Mouse (Mus musculus): ENCODE results near the gene Fam133b. TPM values are rescaled to one million over a fixed set of nuclear protein-coding genes. Genes with fewer than 3 reads are reported as not detected.
"Not testable (repeated sequence)": the region's sequence is repeated elsewhere in the genome, so short reads cannot be mapped to it uniquely, and the experiment has no call there.

The Fam133b gene
- polyA plus RNA-seq, 1 experiment, result 28.5 TPM

DNA sequence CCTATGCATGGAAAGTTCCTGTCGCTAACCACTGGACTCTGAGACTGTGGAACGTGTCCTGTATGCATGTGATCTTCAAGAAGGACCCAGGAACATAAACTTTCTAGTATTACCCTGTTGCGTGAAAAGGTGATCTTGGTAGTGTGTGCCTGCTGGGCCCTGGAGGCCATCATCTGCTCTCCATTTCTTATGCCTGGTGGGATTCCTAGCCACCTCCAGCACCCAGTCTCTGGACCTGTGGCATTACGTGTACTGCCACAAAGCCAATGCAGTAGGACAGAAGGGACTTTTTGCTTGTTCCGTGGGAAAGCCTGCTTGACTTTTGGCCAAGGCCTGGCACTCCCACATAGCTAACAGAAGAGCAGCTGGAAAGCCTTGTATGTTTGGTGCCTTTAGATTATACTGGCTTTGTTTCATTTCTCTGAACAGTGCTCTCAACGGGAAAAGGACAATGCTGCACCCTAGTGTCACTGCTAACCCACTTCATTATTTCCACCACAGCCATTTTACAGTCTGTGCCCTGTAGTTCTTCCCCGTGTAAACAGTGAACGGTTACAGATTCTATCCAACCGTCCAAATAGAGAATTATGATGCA, 27.1 kb upstream of the Fam133b start:
- peak; percentile 10 to 76 for DNase-seq (ENCODE audit: extremely low spot score in 1 of 2, low spot score in 1 of 2)

DNA sequence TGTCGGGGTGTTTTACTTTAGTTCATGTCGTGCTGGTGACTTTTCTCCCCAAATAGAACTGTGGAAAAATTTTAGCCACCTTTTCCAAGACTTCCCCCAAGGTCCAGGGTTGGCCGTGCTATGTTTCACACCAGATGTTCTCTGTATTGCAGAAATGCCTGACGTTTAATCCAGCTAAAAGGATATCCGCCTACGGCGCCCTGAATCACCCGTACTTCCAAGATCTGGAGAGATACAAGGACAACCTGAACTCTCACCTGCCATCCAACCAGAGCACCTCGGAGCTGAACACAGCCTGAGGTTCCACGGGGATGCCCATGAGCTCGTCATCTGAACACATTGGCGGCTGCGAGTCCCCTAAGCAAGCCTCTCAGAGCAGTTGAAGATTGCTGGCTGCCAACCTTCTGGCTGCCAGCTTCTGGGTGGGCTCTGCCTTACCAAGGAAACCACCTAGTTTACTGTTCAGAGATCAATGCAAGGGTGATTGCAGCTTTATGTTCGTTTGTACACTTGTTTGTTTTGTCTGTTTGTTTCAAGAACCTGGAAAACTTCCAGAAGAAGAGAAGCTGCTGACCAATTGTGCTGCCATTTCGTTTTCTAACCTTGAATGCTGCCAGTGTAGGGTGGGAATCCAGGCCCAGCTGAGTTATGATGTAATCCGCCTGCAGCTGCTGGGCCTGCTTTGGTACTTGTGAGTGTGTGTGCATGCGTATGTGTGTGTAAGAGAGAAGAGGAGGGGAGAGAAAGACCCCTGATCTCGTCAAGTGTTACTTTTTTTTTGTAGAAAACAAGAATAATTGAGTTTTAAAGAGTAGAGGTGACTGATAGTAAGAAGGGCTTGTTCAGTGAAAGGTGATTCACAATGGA, 22.9 kb upstream of the Fam133b start:
- DNase-seq (ENCODE audit: extremely low spot score in 1 of 2, low spot score in 1 of 2), result no peak

DNA sequence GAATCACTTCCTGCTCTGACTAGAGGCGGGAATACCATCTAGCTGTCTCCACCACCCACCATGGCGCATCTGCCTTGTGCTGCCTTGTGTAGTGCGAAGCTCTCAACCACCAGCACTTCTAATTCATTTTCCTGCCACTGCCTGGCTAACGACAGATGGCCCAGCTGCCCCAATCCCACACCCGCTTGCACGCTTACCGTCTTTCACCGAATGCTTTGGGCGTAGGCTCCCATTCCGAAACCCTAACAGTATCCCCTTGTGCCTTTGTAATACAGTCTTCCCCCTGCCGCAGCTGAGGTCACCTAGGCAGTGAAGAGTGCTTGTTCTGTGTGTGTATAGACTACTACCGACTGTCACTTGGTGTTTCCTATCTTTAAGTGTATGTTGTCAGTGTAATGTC, 21.9 kb upstream of the Fam133b start:
- DNase-seq (ENCODE audit: extremely low spot score in 1 of 2, low spot score in 1 of 2), result no peak

DNA sequence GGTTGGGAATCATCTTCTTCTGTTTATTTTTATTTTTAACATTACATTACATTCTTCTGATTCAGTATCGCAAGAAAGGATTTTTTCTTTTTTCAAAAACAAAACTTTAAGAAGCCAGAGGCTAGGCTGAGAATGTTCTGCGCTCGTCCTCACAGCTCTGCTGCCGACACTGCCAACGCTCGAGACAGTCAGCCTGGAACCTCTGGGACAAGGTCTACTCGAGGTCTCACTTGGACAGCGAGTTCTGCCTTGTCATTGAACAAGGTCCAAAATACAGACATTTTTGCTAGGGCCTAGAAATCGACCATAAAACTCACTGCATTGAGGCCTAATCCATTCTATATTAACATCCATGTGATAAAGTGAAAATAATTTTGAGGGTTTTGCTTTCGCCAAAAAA, 20.8 kb upstream of the Fam133b start:
- DNase-seq (ENCODE audit: extremely low spot score in 1 of 2, low spot score in 1 of 2), result no peak

- DNase-seq (ENCODE audit: extremely low spot score in 1 of 2, low spot score in 1 of 2), result no peak
These were observed 16.5 kb upstream of the Fam133b start for GRCm38 (mm10) chr5:3527041-3527691.

DNA sequence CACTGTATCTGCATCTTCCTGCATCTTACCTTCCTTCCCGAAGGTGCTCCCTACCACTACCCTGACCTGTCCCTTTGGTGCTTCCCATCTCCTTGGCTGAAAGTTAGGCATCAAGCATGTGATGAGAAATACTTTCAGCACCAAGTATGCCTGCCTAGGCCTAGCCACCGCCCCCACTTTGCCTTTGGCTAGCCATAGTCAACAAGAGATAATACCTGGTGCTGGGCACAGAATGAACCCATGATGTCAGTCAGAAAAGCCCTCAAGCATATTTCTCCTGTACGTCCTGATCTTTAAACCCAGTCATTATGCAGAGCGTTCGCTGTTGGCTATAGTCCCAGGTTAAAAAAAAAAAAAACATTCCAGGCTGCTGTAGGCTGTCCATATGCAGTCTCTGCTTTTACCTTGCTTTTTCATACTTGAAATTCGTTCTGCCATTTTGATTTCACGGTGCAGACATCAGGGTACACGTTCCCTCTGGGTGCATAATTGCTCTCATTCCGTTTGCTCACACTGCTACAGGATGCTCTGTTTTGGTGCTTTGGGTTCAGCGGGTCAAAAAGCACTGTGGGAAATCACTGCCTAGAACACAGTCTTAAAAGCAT, 13.9 kb upstream of the Fam133b start:
- no peak for DNase-seq (ENCODE audit: extremely low spot score in 1 of 2, low spot score in 1 of 2)

DNA sequence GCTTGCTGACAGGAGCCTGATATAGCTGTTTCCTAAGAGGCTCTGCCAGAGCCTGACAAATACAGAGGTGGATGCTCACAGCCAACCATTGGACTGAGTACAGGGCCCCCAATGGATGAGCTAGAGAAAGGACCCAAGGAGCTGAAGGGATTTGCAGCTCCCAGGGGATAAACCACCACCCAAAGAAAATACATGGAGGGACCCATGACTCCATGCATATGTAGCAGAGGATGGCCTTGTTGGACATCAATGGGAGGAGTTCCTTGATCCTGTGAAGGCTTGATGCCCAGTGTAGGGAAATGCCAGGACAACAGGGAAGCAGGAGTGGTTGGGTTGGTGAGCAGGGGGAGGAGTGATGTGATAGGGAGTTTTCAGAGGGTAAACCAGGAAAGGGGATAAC, 11.6 kb upstream of the Fam133b start:
- not testable (repeated sequence) for DNase-seq (ENCODE audit: extremely low spot score in 1 of 2, low spot score in 1 of 2)

- no peak for DNase-seq (ENCODE audit: extremely low spot score in 1 of 2, low spot score in 1 of 2)
These were observed 6.9 kb upstream of the Fam133b start for GRCm38 (mm10) chr5:3536592-3537212.

- DNase-seq (ENCODE audit: extremely low spot score in 1 of 2, low spot score in 1 of 2), result no peak
These were observed 4.8 kb upstream of the Fam133b start for GRCm38 (mm10) chr5:3538505-3539472.

DNA sequence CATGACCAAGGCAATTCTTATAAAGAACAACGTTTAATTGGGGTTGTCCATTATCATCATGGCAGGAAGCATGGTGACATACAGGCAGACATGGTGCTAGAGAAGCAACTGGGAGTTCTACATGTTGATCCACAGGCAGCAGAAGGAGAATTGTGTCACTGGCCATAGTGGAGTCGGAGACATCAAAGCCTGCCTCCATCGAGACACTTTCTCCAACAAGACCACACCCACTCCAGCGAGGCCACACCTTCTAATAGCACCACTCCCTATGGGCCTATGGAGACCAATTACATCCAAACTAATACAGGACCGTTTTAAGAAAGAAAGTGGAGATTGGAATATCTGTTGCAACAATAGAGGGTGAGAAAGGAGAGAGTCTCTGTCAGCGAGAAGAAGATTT, 1.8 kb upstream of the Fam133b start:
- no peak for DNase-seq (ENCODE audit: extremely low spot score in 1 of 2, low spot score in 1 of 2)

GRCm38 (mm10) chr5:3544480-3544769, 792 bp downstream of the Fam133b start:
- no peak for DNase-seq (ENCODE audit: extremely low spot score in 1 of 2, low spot score in 1 of 2)

DNA sequence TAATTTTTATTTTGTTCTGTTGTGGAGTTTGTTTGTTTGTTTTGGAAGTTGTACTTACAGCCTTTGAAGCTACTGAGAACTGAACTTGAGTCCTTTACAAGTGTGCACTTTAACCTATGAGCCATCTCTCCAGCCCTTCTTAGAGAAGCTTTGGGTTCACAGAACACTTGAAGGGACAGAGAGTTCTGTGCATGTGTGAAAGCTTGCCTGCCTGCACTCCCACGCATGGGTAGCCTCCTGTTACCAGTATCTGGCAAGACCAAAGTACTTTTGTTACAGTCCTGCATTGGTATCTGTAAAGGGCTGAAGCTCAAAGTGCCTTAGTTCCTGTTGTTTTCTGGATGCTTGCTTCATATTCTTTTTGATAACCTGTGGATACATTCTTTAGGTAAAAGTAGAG, 2.6 kb downstream of the Fam133b start:
- no peak for DNase-seq (ENCODE audit: extremely low spot score in 1 of 2, low spot score in 1 of 2)

GRCm38 (mm10) chr5:3551481-3551880, 7.8 kb downstream of the Fam133b start:
- DNase-seq (ENCODE audit: extremely low spot score in 1 of 2, low spot score in 1 of 2), result no peak

DNA sequence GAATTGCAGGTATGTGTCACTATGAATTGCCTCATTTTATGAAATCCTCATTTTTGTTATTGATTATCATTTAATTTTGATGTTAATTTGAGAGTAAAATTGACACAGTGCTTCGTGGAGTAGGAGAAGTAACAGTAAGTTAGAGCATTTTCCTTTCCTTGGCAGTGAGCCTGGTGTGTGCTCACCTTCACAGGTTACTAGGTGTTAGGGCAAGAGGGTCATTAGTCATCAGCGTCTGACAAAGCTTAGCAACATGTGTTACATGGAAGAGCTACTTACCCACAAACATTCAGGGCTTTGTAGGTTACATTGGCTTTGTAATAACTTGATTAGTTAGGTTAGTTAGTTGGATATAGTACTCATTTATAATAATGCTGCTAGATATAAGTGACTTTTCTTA, 10.6 kb downstream of the Fam133b start:
- DNase-seq (ENCODE audit: extremely low spot score in 1 of 2, low spot score in 1 of 2), result no peak

DNA sequence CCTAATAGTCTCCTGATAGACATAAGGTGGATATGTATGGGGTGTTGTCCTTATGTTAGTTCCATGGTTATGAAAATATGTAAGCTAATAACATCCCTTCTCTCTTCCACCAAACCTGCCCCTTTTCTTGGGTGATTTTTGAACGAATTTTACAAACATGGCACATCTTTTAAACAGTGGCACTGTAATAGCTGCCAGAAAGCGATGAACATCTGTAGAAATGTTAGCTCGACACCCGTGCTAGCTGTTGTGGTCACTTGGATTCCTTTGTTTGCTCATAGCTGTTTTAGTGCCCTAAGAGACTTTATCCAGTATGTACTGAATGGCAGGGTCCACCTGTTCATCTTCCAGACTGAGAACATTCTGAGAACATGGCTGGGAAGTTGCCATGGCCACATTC, 27.6 kb downstream of the Fam133b start, which contains the start of gene 1700109H08Rik:
Gene 1700109H08Rik (plus strand): TSS at position 301 of the 400 bp plus-strand sequence.
- no peak for DNase-seq (ENCODE audit: extremely low spot score in 1 of 2, low spot score in 1 of 2)

DNA sequence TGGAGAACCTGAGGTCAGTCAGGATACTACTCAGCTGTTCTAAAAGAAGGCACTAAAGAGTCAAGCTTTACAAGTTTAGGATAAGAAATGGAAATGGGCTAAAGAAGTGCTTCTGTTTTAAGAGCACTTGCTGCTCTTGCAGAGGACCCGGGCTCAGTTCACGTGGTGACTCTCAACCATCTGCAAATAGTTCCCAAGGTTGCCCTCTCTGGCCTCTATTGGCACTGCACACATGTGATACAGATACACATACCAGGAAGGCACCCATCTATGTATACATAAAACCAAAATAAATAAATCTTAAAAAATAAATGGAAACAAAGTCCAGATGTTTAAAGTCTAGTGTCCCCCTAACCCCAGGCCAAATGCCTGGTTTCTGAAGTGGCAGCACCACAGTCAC, 31.2 kb downstream of the Fam133b start:
- DNase-seq (ENCODE audit: extremely low spot score in 1 of 2, low spot score in 1 of 2), result no peak

DNA sequence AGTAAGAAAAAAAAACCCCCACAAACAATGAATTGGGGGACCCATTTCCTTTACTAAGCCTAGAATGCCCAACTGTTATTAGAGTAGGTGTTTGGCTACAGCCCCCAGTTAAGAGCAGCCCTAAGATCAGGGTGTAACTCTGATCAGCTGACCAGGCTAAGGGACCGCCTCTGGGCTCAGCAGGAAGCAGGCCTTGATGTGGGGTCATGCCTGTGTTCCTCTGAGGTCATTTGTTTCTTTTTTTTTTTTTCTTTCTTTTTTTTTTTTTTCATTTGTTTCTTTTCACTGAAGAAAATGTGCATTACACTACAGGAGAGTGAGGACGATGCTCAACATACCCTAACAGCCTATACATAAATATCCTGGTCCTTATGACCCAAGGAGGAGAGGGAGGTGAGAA, 34.3 kb downstream of the Fam133b start:
- DNase-seq (ENCODE audit: extremely low spot score in 1 of 2, low spot score in 1 of 2), result no peak

GRCm38 (mm10) chr5:3579066-3579465, 35.4 kb downstream of the Fam133b start:
- DNase-seq (ENCODE audit: extremely low spot score in 1 of 2, low spot score in 1 of 2), result no peak

DNA sequence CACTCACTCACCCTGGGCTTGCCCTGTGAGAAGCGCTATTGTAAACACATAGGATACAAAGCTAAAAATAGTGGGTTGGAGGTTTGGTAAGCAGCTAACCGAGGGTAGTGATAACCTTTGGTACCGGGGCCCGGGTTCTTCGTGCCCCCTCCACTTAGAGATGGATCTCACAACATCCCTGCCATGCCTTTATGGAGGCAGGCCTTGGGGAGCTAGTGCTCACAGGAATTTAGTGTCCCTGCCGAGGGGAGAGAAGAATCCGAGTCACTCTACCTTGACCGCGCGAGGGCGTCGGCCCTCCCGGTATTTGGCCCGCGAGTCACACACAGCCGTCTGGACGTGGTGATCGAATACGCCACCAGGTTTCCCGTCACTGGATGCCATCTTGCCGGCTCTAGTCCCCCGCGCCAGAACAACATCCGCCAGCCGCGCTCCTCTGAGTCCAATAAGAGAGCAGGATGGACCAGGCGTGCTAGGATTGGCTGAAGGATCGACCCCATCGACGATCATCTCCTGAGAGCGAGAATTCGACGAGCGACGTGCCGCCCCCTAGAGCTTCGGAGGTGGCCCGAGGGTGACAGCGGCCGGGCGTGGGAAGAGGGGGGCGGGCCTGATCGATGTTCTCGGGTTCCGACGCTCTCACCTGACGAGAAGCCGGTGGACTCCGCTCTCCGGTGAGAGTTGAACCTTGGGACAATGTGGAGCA, 52.2 kb downstream of the Fam133b start, which contains the start of gene Pex1:
Gene Pex1 (plus strand): TSS at position 374 of the 706 bp plus-strand sequence.
- DNase-seq (ENCODE audit: extremely low spot score in 1 of 2, low spot score in 1 of 2), result peak; percentile 94 to 97

Measured in frontal cortex, adult 2 months (tissue).